Mouse (Mus musculus): ENCODE measurements around the gene 2300002M23Rik.

The 2300002M23Rik gene

DNA sequence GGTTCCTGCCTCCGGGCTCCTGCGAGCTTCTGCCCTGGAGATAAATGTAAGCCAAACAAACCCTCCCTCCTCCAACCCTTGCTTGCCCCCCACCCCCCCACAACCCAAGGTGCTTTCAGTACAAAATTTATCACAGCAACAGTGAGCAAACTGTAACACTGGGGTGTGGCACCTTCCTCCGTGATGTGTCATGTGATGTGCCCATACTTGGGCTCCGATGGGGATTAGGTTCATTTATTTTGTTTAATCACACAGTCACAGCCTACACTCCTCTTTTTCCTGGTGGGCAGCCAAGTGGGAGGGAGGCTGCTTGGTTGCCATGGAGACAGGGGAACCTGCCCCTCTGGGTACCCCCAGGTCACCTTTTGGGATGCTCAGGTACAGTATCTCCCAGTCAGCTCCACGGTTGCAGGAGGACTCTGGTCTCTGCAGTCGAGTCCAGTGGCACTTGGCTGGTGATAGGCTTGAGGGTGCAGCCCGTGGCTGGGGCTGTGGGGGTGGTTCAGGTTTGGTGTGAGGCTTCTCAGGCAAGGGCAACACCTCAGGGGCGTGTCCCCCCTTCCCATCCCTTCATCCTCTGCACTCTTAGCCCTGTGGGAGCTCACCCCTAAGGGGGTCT is 34.6 kb downstream of the 2300002M23Rik start:
- no peak for DNase-seq (ENCODE audit: inconsistent ontology term)

- DNase-seq (ENCODE audit: inconsistent ontology term), result no peak
Observed at GRCm38 (mm10) chr17:35617127-35617526, 49.9 kb downstream of the 2300002M23Rik start.
